Mouse (Mus musculus): Measurements from ENCODE around the gene Fgd2.

The Fgd2 gene

GRCm38 (mm10) chr17:29422912-29423504 lies 62.3 kb downstream of the Fgd2 start:
- no peak for DNase-seq (ENCODE audit: low read depth)

DNA sequence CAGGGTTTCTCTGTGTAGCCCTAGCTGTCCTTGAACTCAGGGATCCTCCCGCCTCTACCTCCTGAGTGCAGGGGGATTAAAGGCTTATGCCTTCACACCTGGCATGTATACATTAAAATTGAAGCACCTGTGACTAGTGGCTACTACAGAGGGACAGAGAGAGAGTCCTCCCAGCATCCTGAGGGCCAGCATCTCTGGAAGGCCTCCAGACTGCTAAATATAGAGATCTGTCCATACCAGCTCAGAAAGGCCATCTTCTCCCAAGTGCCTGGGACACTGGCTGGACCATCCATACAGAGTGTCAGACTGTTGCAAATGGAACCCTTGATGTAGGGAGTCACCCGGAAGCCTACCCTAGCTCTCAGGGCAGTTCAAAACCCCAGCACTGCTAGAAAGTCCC lies 63.3 kb downstream of the Fgd2 start:
- no peak for DNase-seq (ENCODE audit: low read depth)

GRCm38 (mm10) chr17:29425345-29425744 lies 64.6 kb downstream of the Fgd2 start:
- DNase-seq (ENCODE audit: low read depth), result no peak

DNA sequence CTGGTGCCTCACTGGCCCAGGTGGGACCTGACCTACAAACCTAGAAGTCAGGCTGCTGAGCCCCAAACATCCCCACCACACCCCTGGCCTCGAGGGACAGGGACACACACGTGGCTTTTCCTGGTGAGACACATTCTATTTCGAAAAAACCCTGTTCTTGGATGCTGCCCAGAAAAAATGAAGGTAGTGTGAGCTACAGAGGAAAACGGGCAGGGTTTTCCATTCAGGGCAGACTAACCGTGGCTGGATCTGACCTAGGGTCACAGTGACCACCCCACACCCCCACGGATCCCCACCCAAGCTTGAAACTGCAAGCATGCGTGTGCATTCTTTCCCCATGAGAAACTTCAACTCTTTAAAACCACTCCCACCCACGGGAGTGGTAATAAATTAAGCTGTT lies 67.5 kb downstream of the Fgd2 start:
- DNase-seq (ENCODE audit: low read depth), result peak; percentile 44

DNA sequence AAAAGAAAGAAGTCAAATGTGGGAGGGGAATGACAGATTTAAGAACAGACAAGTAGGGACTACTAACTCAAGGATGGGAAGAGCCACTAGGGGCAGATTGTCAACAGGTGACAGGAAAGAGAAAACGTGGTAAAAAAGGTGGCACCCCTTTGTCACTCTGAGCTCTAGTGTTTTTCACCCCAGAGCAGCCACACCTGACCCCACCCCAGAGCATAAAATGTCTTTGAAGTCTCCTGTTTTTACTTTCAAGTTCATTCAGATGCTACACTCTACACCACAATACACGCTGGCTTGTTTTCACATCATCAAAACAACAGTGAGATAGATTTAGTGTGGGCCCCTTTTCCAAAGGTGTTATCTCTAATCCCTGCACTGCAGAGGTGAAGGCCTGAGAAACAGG lies 68.1 kb downstream of the Fgd2 start:
- DNase-seq (ENCODE audit: low read depth), result no peak
